10 mouse cellular contexts compared by ENCODE assay signal in the genomic region with DNA sequence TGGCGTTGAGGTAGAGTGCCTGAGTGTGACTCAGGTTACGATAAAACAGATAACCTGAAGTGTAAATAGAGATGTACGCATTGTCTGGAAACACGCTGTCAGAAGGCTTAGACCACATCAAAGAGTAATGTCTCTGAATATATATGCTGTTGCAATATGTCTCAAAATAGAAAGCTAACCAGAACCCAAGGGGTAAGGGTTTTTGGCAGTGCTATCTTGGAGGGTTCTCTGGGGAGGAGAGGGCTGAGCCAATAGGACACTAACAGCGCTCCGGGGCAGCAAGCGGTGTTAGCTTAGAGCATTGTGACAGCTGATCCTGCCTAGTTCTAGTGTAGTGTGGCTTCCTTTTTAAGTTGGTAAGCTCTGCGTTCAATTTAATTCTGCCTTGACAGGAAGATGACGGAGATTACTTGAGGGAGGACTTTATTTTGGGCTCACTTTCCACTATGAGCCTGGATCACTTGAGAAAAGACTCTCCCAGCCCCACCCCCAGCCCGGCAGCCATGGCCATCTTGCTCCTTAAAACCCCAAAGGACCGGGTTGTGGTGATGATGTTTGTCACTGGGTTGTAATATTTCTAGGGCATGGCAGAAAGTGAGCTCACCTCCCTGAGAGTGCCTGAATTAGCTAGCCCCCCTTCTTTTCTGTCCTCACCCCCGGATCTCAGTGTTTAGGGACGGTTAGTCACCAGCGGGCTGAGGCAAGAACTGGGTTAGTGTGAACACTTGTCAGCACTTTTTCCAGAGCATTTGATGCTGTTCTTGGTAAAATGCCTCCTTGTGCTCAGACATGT. TPM values are rescaled to one million over a fixed set of nuclear protein-coding genes. Genes with fewer than 3 reads are reported as not detected.
DNase-seq lines count a peak whose midpoint lies in the region; ATAC-seq and TF ChIP-seq lines count a peak whose summit lies in the region.
"Had no signal": no experiment of that assay in that cellular context is flagged by ENCODE, and none has a peak within 500 bp of the region (broad histone marks: within the 10 kb centered on the region; RNA-seq: fewer than 3 reads in every experiment).

No protein-coding gene starts in this region.

- H3K27ac ChIP-seq in intestine, embryonic 14.5 days (ENCODE audit: low read depth): 0 out of 2 replicates have a peak overlapping the region, but pooled peaks have one; percentile 35
- H3K27ac ChIP-seq in intestine, postnatal 0 days (ENCODE audit: low read depth, low read length): no peak overlapping the region
- H3K27ac ChIP-seq in cerebellum, adult 2 months (ENCODE audit: insufficient read depth, low read length): no peak overlapping the region
- no peak overlapping the region for H3K27ac ChIP-seq in forebrain, embryonic 16.5 days (ENCODE audit: low read length)

- ATAC-seq in intestine, embryonic 14.5 days (replicated peaks; ENCODE audit: low FRiP score, low TSS enrichment, low read depth): no peak
- no peak for ATAC-seq in intestine, postnatal 0 days
- ATAC-seq in forebrain, embryonic 16.5 days: no peak

- 65% methylated on average over 14 of the region's 14 CpGs for WGBS in intestine, embryonic 14.5 days
- WGBS in intestine, postnatal 0 days: 68% methylated on average over 14 of the region's 14 CpGs
- WGBS in cerebellum, adult 2 months: 84% methylated on average over 14 of the region's 14 CpGs
- 87% methylated on average over 14 of the region's 14 CpGs for WGBS in forebrain, embryonic 16.5 days

- DNase-seq in intestine, embryonic 14.5 days (ENCODE audit: low spot score): no peak
- peak; percentile 94 for DNase-seq in CD4-positive helper T cell, adult 2 months (ENCODE audit: low read depth, low spot score)
- peak; percentile 50 for DNase-seq in Muller cell, postnatal 12 days (ENCODE audit: inconsistent ontology term)
- DNase-seq in left cerebral cortex, postnatal 14 days (ENCODE audit: low spot score in 2 of 2): peak; percentile 50 to 76
- no peak for DNase-seq in urinary bladder, postnatal 36 days (ENCODE audit: low spot score in 2 of 2)
- DNase-seq in cerebellum, adult 2 months: no peak
- DNase-seq: kidney, adult 2 months had no signal

- H3K9ac ChIP-seq in intestine, embryonic 14.5 days (ENCODE audit: low read length): no peak overlapping the region
- H3K9ac ChIP-seq in intestine, postnatal 0 days (ENCODE audit: low read depth, low read length): no peak overlapping the region; the same call in 1 of the 2 replicates
- no peak overlapping the region for H3K9ac ChIP-seq in forebrain, embryonic 16.5 days (replicated peaks; ENCODE audit: low read depth, low read length)

- H3K36me3 ChIP-seq in intestine, embryonic 14.5 days (ENCODE audit: control insufficient read depth, insufficient read depth, low read length): peaks cover 3% of the 10 kb centered on the region; the same call in 1 of the 2 replicates
- H3K36me3 ChIP-seq in intestine, postnatal 0 days (ENCODE audit: control insufficient read depth, insufficient read depth): peaks cover 4% of the 10 kb centered on the region; the same call in 1 of the 2 replicates
- H3K36me3 ChIP-seq in forebrain, embryonic 16.5 days (ENCODE audit: control insufficient read depth, insufficient read depth): no peaks in the 10 kb centered on the region

- H3K4me3 ChIP-seq in intestine, embryonic 14.5 days (ENCODE audit: low read depth, low read length): no peak overlapping the region
- H3K4me3 ChIP-seq in intestine, postnatal 0 days (ENCODE audit: low read depth, low read length): no peak overlapping the region
- H3K4me3 ChIP-seq in cerebellum, adult 2 months (replicated peaks; ENCODE audit: insufficient read depth, low read depth, low read length): no peak overlapping the region
- H3K4me3 ChIP-seq in forebrain, embryonic 16.5 days (replicated peaks; ENCODE audit: low read length): no peak overlapping the region

- no peak for TF ChIP-seq POLR2A in cerebellum, adult 2 months (IDR thresholded peaks at IDR 0.05; ENCODE audit: borderline replicate concordance, insufficient read depth, low read length)

- no peak overlapping the region for H3K4me2 ChIP-seq in intestine, embryonic 14.5 days (ENCODE audit: low read length)
- no peak overlapping the region for H3K4me2 ChIP-seq in intestine, postnatal 0 days (replicated peaks; ENCODE audit: low read depth)
- H3K4me2 ChIP-seq in forebrain, embryonic 16.5 days (ENCODE audit: low read length): no peak overlapping the region

- no peaks in the 10 kb centered on the region for H3K27me3 ChIP-seq in intestine, embryonic 14.5 days (replicated peaks; ENCODE audit: control insufficient read depth, insufficient read depth, low read length)
- H3K27me3 ChIP-seq in intestine, postnatal 0 days (replicated peaks; ENCODE audit: control insufficient read depth, insufficient read depth, low read length): no peaks in the 10 kb centered on the region
- H3K27me3 ChIP-seq in cerebellum, adult 2 months (ENCODE audit: control insufficient read depth, insufficient read depth, low read length): no peaks in the 10 kb centered on the region
- H3K27me3 ChIP-seq in forebrain, embryonic 16.5 days (replicated peaks; ENCODE audit: control insufficient read depth, insufficient read depth, low read length): no peaks in the 10 kb centered on the region

- no peak for TF ChIP-seq CTCF in intestine, postnatal 0 days (IDR thresholded peaks at IDR 0.05; ENCODE audit: low read depth)
- no peak for TF ChIP-seq CTCF in cerebellum, adult 2 months (IDR thresholded peaks at IDR 0.05; ENCODE audit: borderline replicate concordance, insufficient read depth, low read depth, low read length)

- H3K9me3 ChIP-seq in intestine, embryonic 14.5 days (ENCODE audit: control insufficient read depth, low read length): no peaks in the 10 kb centered on the region
- H3K9me3 ChIP-seq in intestine, postnatal 0 days (ENCODE audit: control insufficient read depth): no peaks in the 10 kb centered on the region
- H3K9me3 ChIP-seq in forebrain, embryonic 16.5 days (ENCODE audit: control insufficient read depth, low read length): no peaks in the 10 kb centered on the region

- H3K4me1 ChIP-seq in intestine, embryonic 14.5 days (replicated peaks; ENCODE audit: control insufficient read depth, insufficient read depth, low read length): peaks cover 59% of the 10 kb centered on the region
- H3K4me1 ChIP-seq in intestine, postnatal 0 days (replicated peaks; ENCODE audit: control insufficient read depth, insufficient read depth, low read length): no peaks in the 10 kb centered on the region
- H3K4me1 ChIP-seq in cerebellum, adult 2 months (ENCODE audit: control insufficient read depth, insufficient read depth, low read length): peaks cover 43% of the 10 kb centered on the region
- H3K4me1 ChIP-seq in forebrain, embryonic 16.5 days (replicated peaks; ENCODE audit: control insufficient read depth, insufficient read depth, low read length): peaks cover 40% of the 10 kb centered on the region

- intact Hi-C loops in left cerebral cortex, postnatal 14 days (cut with DNase I): no loop called here

RNA-seq across cellular contexts. Expression of gene Wbp1l, which starts 21.3 kb away (rescaled TPM):
- polyA plus RNA-seq in intestine, embryonic 14.5 days (2014; fragmentation: Nextera tagmentation; extraction: Ambion mirVana): 39.6 and 40.2 TPM in 2 replicates
- 33.1 and 35.2 TPM in 2 replicates for polyA plus RNA-seq in intestine, postnatal 0 days (2015; fragmentation: Nextera tagmentation; extraction: Ambion mirVana)
- total RNA-seq in left cerebral cortex, postnatal 14 days (2021): 10 to 100 TPM; 40.5 to 45.8 TPM
- 24.9 and 28.3 TPM in 2 replicates for polyA plus RNA-seq in cerebellum, adult 2 months (2012; rRNA removed)
- polyA plus RNA-seq in forebrain, embryonic 16.5 days (2015; fragmentation: Nextera tagmentation; extraction: Ambion mirVana): 39.1 and 41.3 TPM in 2 replicates

RNA-seq across cellular contexts. Expression of gene Sfxn2, which starts 47.0 kb away (rescaled TPM):
- 18.2 and 19.2 TPM in 2 replicates for polyA plus RNA-seq in intestine, embryonic 14.5 days (2014; fragmentation: Nextera tagmentation; extraction: Ambion mirVana)
- polyA plus RNA-seq in intestine, postnatal 0 days (2015; fragmentation: Nextera tagmentation; extraction: Ambion mirVana): 5.2 and 6.2 TPM in 2 replicates
- total RNA-seq in left cerebral cortex, postnatal 14 days (2021): 1 to 10 TPM; 4.1 to 6.0 TPM
- 7.0 and 7.7 TPM in 2 replicates for polyA plus RNA-seq in cerebellum, adult 2 months (2012; rRNA removed)
- polyA plus RNA-seq in forebrain, embryonic 16.5 days (2015; fragmentation: Nextera tagmentation; extraction: Ambion mirVana): 14.3 and 14.8 TPM in 2 replicates

RNA-seq across cellular contexts. Expression of gene Arl3, which starts 47.2 kb away (rescaled TPM):
- polyA plus RNA-seq in intestine, embryonic 14.5 days (2014; fragmentation: Nextera tagmentation; extraction: Ambion mirVana): 64.3 and 73.9 TPM in 2 replicates
- polyA plus RNA-seq in intestine, postnatal 0 days (2015; fragmentation: Nextera tagmentation; extraction: Ambion mirVana): 21.1 and 25.6 TPM in 2 replicates
- 100 to 1,000 TPM; 103 to 116 TPM for total RNA-seq in left cerebral cortex, postnatal 14 days (2021)
- 205 and 227 TPM in 2 replicates for polyA plus RNA-seq in cerebellum, adult 2 months (2012; rRNA removed)
- polyA plus RNA-seq in forebrain, embryonic 16.5 days (2015; fragmentation: Nextera tagmentation; extraction: Ambion mirVana): 226 and 246 TPM in 2 replicates

RNA-seq across cellular contexts. Expression of gene Cyp17a1, which starts 52.8 kb away (rescaled TPM):
- polyA plus RNA-seq in intestine, embryonic 14.5 days (2014; fragmentation: Nextera tagmentation; extraction: Ambion mirVana): 0.23 TPM in 1 of 2 replicates, not detected in the other
- not detected in 2 replicates for polyA plus RNA-seq in intestine, postnatal 0 days (2015; fragmentation: Nextera tagmentation; extraction: Ambion mirVana)
- total RNA-seq in left cerebral cortex, postnatal 14 days (2021): not detected
- polyA plus RNA-seq in cerebellum, adult 2 months (2012; rRNA removed): 0.06 and 0.08 TPM in 2 replicates
- polyA plus RNA-seq in forebrain, embryonic 16.5 days (2015; fragmentation: Nextera tagmentation; extraction: Ambion mirVana): 0.33 TPM in 1 of 2 replicates, not detected in the other
- polyA plus RNA-seq: embryonic facial prominence, embryonic 11.5 days had no signal

Comparison
In these comparisons a context has a peak if more than half of its experiments do, and no peak if none do; other contexts are left out.
1. DNase-seq: peak in CD4-positive helper T cell, adult 2 months (single experiment), Muller cell, postnatal 12 days (single experiment) and left cerebral cortex, postnatal 14 days (2 of 2); none in intestine, embryonic 14.5 days (single experiment), urinary bladder, postnatal 36 days (0 of 2) and cerebellum, adult 2 months (0 of 2).